Mouse (Mus musculus) forebrain, embryonic 15.5 days (tissue): ENCODE measurements around the gene Zfp93. TPM values are rescaled to one million over a fixed set of nuclear protein-coding genes. Genes with fewer than 3 reads are reported as not detected.
"Not testable (repeated sequence)": the region's sequence is repeated elsewhere in the genome, so short reads cannot be mapped to it uniquely, and the experiment has no call there.

Source experiments
- ATAC-seq: fragments of 200-750 bp; cut with Nextera tagmentation; replicated peaks from 2 replicates; pipeline ENCODE4 v1.8.0; 2017; ENCODE audit warnings: mild to moderate bottlenecking, moderate TSS enrichment, moderate library complexity
- H3K27ac ChIP-seq: fragments of 300-500 bp; sonication (generic); replicated peaks from 2 replicates; pipeline ENCODE4 v1.5.1; 2015; ENCODE audit warnings: mild to moderate bottlenecking, inconsistent platforms
- H3K27me3 ChIP-seq: fragments of 300-500 bp; sonication (generic); 2 replicates; pipeline ENCODE4 v1.6.1; 2015; ENCODE audit warnings: inconsistent platforms
- H3K36me3 ChIP-seq: fragments of 300-500 bp; sonication (generic); 2 replicates; pipeline ENCODE4 v1.6.1; 2015; ENCODE audit warnings: mild to moderate bottlenecking, inconsistent platforms
- H3K4me1 ChIP-seq: fragments of 300-500 bp; sonication (generic); 2 replicates; pipeline ENCODE4 v1.6.1; 2015; ENCODE audit warnings: inconsistent platforms
- H3K4me2 ChIP-seq: fragments of 300-500 bp; sonication (generic); replicated peaks from 2 replicates; pipeline ENCODE4 v1.6.1; 2015; ENCODE audit warnings: mild to moderate bottlenecking, inconsistent platforms
- H3K4me3 ChIP-seq: fragments of 300-500 bp; sonication (generic); 2 replicates; pipeline ENCODE4 v1.5.1; 2015; ENCODE audit warnings: mild to moderate bottlenecking, inconsistent platforms
- H3K9ac ChIP-seq: fragments of 300-500 bp; sonication (generic); replicated peaks from 2 replicates; pipeline ENCODE4 v1.6.1; 2015; ENCODE audit warnings: mild to moderate bottlenecking, inconsistent platforms
- H3K9me3 ChIP-seq: fragments of 300-500 bp; sonication (generic); 2 replicates; pipeline ENCODE4 v1.6.1; 2016; ENCODE audit warnings: inconsistent platforms
- WGBS: fragments of 180-500 bp; shearing (Covaris S2); methylation state at CpG from one replicate; pipeline ENCODE4 v1.1.7; 2015; ENCODE audit warnings: mixed read lengths; 5-methylcytosine and 5-hydroxymethylcytosine counted together
- polyA plus RNA-seq: library from polyadenylated mRNA; unstranded; fragments of >200 nt; fragmentation: Nextera tagmentation; extraction: Ambion mirVana; gene quantifications from 2 replicates; pipeline ENCODE4 v1.2.1, GENCODE M21; 2015

Gene Zfp93
- polyA plus RNA-seq, 1 experiment from 2014 or later: 12.1 TPM

GRCm38 (mm10) chr7:24274456-24274855, 4.2 kb downstream of the Zfp93 start:
- 95% methylated on average over 4 of the region's 4 CpGs for WGBS
- Histone ChIP-seq H3K4me2 (no peak overlapping the region), H3K9me3 (no peaks in the 10 kb centered on the region), H3K4me1 (peaks cover 12% of the 10 kb centered on the region), H3K27ac (no peak overlapping the region), H3K27me3 (no peaks in the 10 kb centered on the region), H3K36me3 (peaks cover 25% of the 10 kb centered on the region), H3K4me3 (no peak overlapping the region), H3K9ac (no peak overlapping the region)
- no peak for ATAC-seq

- WGBS: 90% methylated on average over 3 of the region's 3 CpGs
- not testable (repeated sequence) for H3K27ac ChIP-seq, H3K4me2 ChIP-seq, H3K4me3 ChIP-seq, H3K27me3 ChIP-seq, H3K4me1 ChIP-seq, H3K9ac ChIP-seq, H3K9me3 ChIP-seq, ATAC-seq
- H3K36me3 ChIP-seq: peaks cover 21% of the 10 kb centered on the region
Measured at GRCm38 (mm10) chr7:24278771-24279170, 8.6 kb downstream of the Zfp93 start.

GRCm38 (mm10) chr7:24280031-24280857, 10.0 kb downstream of the Zfp93 start:
- ATAC-seq: no peak
- no peak overlapping the region for H3K27ac ChIP-seq
- H3K4me3 ChIP-seq: no peak overlapping the region
- H3K9me3 ChIP-seq: no peaks in the 10 kb centered on the region
- no peaks in the 10 kb centered on the region for H3K27me3 ChIP-seq
- H3K9ac ChIP-seq: no peak overlapping the region
- H3K4me1 ChIP-seq: no peaks in the 10 kb centered on the region
- no peak overlapping the region for H3K4me2 ChIP-seq
- peaks cover 10% of the 10 kb centered on the region for H3K36me3 ChIP-seq
- 64% methylated on average over 10 of the region's 10 CpGs for WGBS

- no peaks in the 10 kb centered on the region for H3K27me3 ChIP-seq
- no peak for ATAC-seq
- no peak overlapping the region for H3K9ac ChIP-seq
- H3K9me3 ChIP-seq: no peaks in the 10 kb centered on the region
- no peaks in the 10 kb centered on the region for H3K4me1 ChIP-seq
- WGBS: 52% methylated on average over 4 of the region's 4 CpGs
- H3K4me3 ChIP-seq: no peak overlapping the region
- H3K27ac ChIP-seq: no peak overlapping the region
- no peak overlapping the region for H3K4me2 ChIP-seq
- peaks cover 10% of the 10 kb centered on the region; the same call in 1 of the 2 replicates for H3K36me3 ChIP-seq
Measured at GRCm38 (mm10) chr7:24280858-24281145, 10.6 kb downstream of the Zfp93 start.

- no peak for ATAC-seq
- 55% methylated on average over 4 of the region's 4 CpGs for WGBS
- H3K9me3 ChIP-seq: no peaks in the 10 kb centered on the region
- no peak overlapping the region for H3K9ac ChIP-seq
- no peak overlapping the region for H3K27ac ChIP-seq
- no peak overlapping the region for H3K4me3 ChIP-seq
- peaks cover 40% of the 10 kb centered on the region for H3K36me3 ChIP-seq
- no peak overlapping the region for H3K4me2 ChIP-seq
- H3K4me1 ChIP-seq: no peaks in the 10 kb centered on the region
- no peaks in the 10 kb centered on the region for H3K27me3 ChIP-seq
Measured at GRCm38 (mm10) chr7:24286090-24286489, 15.9 kb downstream of the Zfp93 start.

- no peak for ATAC-seq
- Histone ChIP-seq H3K4me1 (no peaks in the 10 kb centered on the region), H3K27me3 (no peaks in the 10 kb centered on the region), H3K36me3 (peaks cover 48% of the 10 kb centered on the region), H3K4me2 (no peak overlapping the region), H3K9me3 (no peaks in the 10 kb centered on the region), H3K4me3 (no peak overlapping the region), H3K9ac (no peak overlapping the region), H3K27ac (no peak overlapping the region)
- 87% methylated on average over 4 of the region's 4 CpGs for WGBS
Measured at GRCm38 (mm10) chr7:24286916-24287315, 16.7 kb downstream of the Zfp93 start.

GRCm38 (mm10) chr7:24287670-24288069, 17.4 kb downstream of the Zfp93 start:
- H3K36me3 ChIP-seq: peaks cover 55% of the 10 kb centered on the region
- no peak for ATAC-seq
- no peaks in the 10 kb centered on the region for H3K4me1 ChIP-seq
- H3K9ac ChIP-seq: no peak overlapping the region
- no peaks in the 10 kb centered on the region for H3K9me3 ChIP-seq
- no peaks in the 10 kb centered on the region for H3K27me3 ChIP-seq
- no peak overlapping the region for H3K27ac ChIP-seq
- no peak overlapping the region for H3K4me2 ChIP-seq
- H3K4me3 ChIP-seq: no peak overlapping the region
- WGBS: 85% methylated on average over 5 of the region's 5 CpGs

GRCm38 (mm10) chr7:24288512-24288911, 18.3 kb downstream of the Zfp93 start:
- 75% methylated on average over 6 of the region's 6 CpGs for WGBS
- ATAC-seq: no peak
- Histone ChIP-seq H3K27ac (no peak overlapping the region), H3K27me3 (no peaks in the 10 kb centered on the region), H3K9me3 (no peaks in the 10 kb centered on the region), H3K4me3 (no peak overlapping the region), H3K36me3 (peaks cover 62% of the 10 kb centered on the region), H3K9ac (no peak overlapping the region), H3K4me1 (no peaks in the 10 kb centered on the region), H3K4me2 (no peak overlapping the region)

- H3K27ac ChIP-seq: no peak overlapping the region
- 94% methylated on average over 4 of the region's 4 CpGs for WGBS
- no peak overlapping the region for H3K4me3 ChIP-seq
- H3K36me3 ChIP-seq: peaks cover 78% of the 10 kb centered on the region
- ATAC-seq: no peak
- no peak overlapping the region for H3K9ac ChIP-seq
- H3K4me2 ChIP-seq: no peak overlapping the region
- no peaks in the 10 kb centered on the region for H3K4me1 ChIP-seq
- H3K27me3 ChIP-seq: no peaks in the 10 kb centered on the region
- H3K9me3 ChIP-seq: no peaks in the 10 kb centered on the region
Measured at GRCm38 (mm10) chr7:24290106-24290693, 20.0 kb downstream of the Zfp93 start.

- Histone ChIP-seq H3K4me2 (no peak overlapping the region), H3K4me1 (no peaks in the 10 kb centered on the region), H3K9ac (no peak overlapping the region), H3K9me3 (no peaks in the 10 kb centered on the region), H3K4me3 (no peak overlapping the region), H3K27ac (no peak overlapping the region), H3K36me3 (peaks cover 89% of the 10 kb centered on the region), H3K27me3 (no peaks in the 10 kb centered on the region)
- WGBS: 89% methylated on average over 27 of the region's 27 CpGs
- ATAC-seq: no peak
Measured at GRCm38 (mm10) chr7:24291387-24292090, 21.3 kb downstream of the Zfp93 start.

GRCm38 (mm10) chr7:24293061-24293851, 23.0 kb downstream of the Zfp93 start:
- Histone ChIP-seq H3K4me2 (no peak overlapping the region), H3K27me3 (no peaks in the 10 kb centered on the region), H3K9me3 (no peaks in the 10 kb centered on the region), H3K9ac (no peak overlapping the region), H3K4me1 (peaks cover 10% of the 10 kb centered on the region), H3K36me3 (peaks cover 79% of the 10 kb centered on the region), H3K4me3 (no peak overlapping the region), H3K27ac (no peak overlapping the region)
- no peak for ATAC-seq
- 87% methylated on average over 12 of the region's 12 CpGs for WGBS

- no peak overlapping the region for H3K27ac ChIP-seq
- H3K9ac ChIP-seq: no peak overlapping the region
- peaks cover 70% of the 10 kb centered on the region for H3K36me3 ChIP-seq
- no peaks in the 10 kb centered on the region for H3K27me3 ChIP-seq
- H3K4me3 ChIP-seq: no peak overlapping the region
- H3K4me2 ChIP-seq: no peak overlapping the region
- peaks cover 13% of the 10 kb centered on the region for H3K4me1 ChIP-seq
- no peak for ATAC-seq
- no peaks in the 10 kb centered on the region for H3K9me3 ChIP-seq
- 97% methylated on average over 4 of the region's 4 CpGs for WGBS
Measured at GRCm38 (mm10) chr7:24294763-24295162, 24.5 kb downstream of the Zfp93 start.
